Mouse (Mus musculus) heart, embryonic 16.5 days (tissue): ENCODE data around the gene Dpp6. TPM values are rescaled to one million over a fixed set of nuclear protein-coding genes. Genes with fewer than 3 reads are reported as not detected.

Source experiments
- ATAC-seq: fragments of 200-750 bp; cut with Nextera tagmentation; replicated peaks from 2 replicates; pipeline ENCODE4 v1.8.0; 2017; ENCODE audit warnings: moderate number of reproducible peaks; ENCODE audit not compliant: insufficient read depth, low FRiP score; ENCODE audit errors: extremely low read depth
- H3K27ac ChIP-seq: fragments of 300-500 bp; sonication (generic); 2 replicates; pipeline ENCODE4 v1.5.1; 2014; ENCODE audit warnings: mild to moderate bottlenecking, low read length, control low read depth, moderate library complexity
- H3K27me3 ChIP-seq: fragments of 300-500 bp; sonication (generic); 2 replicates; pipeline ENCODE4 v1.6.1; 2014; ENCODE audit warnings: low read length, mixed read lengths; ENCODE audit not compliant: control insufficient read depth, insufficient read depth
- H3K36me3 ChIP-seq: fragments of 300-500 bp; sonication (generic); 2 replicates; pipeline ENCODE4 v1.6.1; 2014; ENCODE audit not compliant: control insufficient read depth, insufficient read depth
- H3K4me1 ChIP-seq: fragments of 300-500 bp; sonication (generic); 2 replicates; pipeline ENCODE4 v1.6.1; 2014; ENCODE audit warnings: low read length, mixed read lengths; ENCODE audit not compliant: control insufficient read depth, insufficient read depth
- H3K4me2 ChIP-seq: fragments of 300-500 bp; sonication (generic); 2 replicates; pipeline ENCODE4 v1.6.1; 2014; ENCODE audit warnings: low read depth, mild to moderate bottlenecking, control low read depth, low read length
- H3K4me3 ChIP-seq: fragments of 300-500 bp; sonication (generic); 2 replicates; pipeline ENCODE4 v1.5.1; 2014; ENCODE audit warnings: mild to moderate bottlenecking, control low read depth, low read length
- H3K9ac ChIP-seq: fragments of 300-500 bp; sonication (generic); 2 replicates; pipeline ENCODE4 v1.6.1; 2014; ENCODE audit warnings: low read length, control low read depth
- H3K9me3 ChIP-seq: fragments of 300-500 bp; sonication (generic); replicated peaks from 2 replicates; pipeline ENCODE4 v1.6.1; 2016; ENCODE audit warnings: low read length; ENCODE audit not compliant: control insufficient read depth
- WGBS: fragments of 180-500 bp; shearing (Covaris S2); extraction: QIAGEN DNeasy Blood & Tissue Kit; methylation state at CpG from one replicate; pipeline ENCODE4 v1.1.7; 2014; 5-methylcytosine and 5-hydroxymethylcytosine counted together
- polyA plus RNA-seq: library from polyadenylated mRNA; unstranded; fragments of >200 nt; fragmentation: Nextera tagmentation; extraction: Ambion mirVana; gene quantifications from 2 replicates; pipeline ENCODE4 v1.2.1, GENCODE M21; 2015

Dpp6 gene
- polyA plus RNA-seq, 1 experiment from 2014 or later, result 0.91 TPM

GRCm38 (mm10) chr5:26991587-26991986, 174.6 kb downstream of the Dpp6 start:
- WGBS, result 12% methylated on average over 2 of the region's 2 CpGs
- Histone ChIP-seq H3K4me3 (no peak overlapping the region), H3K9me3 (no peaks in the 10 kb centered on the region), H3K4me2 (no peak overlapping the region), H3K27ac (no peak overlapping the region), H3K36me3 (no peaks in the 10 kb centered on the region), H3K4me1 (no peaks in the 10 kb centered on the region), H3K27me3 (no peaks in the 10 kb centered on the region), H3K9ac (no peak overlapping the region)
- ATAC-seq, result no peak

- no peak for ATAC-seq
- 52% methylated on average over 7 of the region's 7 CpGs for WGBS
Measured at GRCm38 (mm10) chr5:27003537-27003936, 186.5 kb downstream of the Dpp6 start.

GRCm38 (mm10) chr5:27009157-27009556, 192.2 kb downstream of the Dpp6 start:
- Histone ChIP-seq H3K27me3 (no peaks in the 10 kb centered on the region), H3K9ac (no peak overlapping the region), H3K27ac (no peak overlapping the region), H3K4me1 (no peaks in the 10 kb centered on the region), H3K9me3 (no peaks in the 10 kb centered on the region), H3K36me3 (no peaks in the 10 kb centered on the region), H3K4me2 (no peak overlapping the region), H3K4me3 (no peak overlapping the region)
- ATAC-seq, result no peak

More at GRCm38 (mm10) chr5:27003537-27003936, 186.5 kb downstream of the Dpp6 start:
- Histone ChIP-seq H3K9me3 (no peaks in the 10 kb centered on the region), H3K36me3 (no peaks in the 10 kb centered on the region), H3K27me3 (no peaks in the 10 kb centered on the region), H3K4me3 (no peak overlapping the region), H3K4me1 (no peaks in the 10 kb centered on the region), H3K4me2 (no peak overlapping the region), H3K9ac (no peak overlapping the region), H3K27ac (no peak overlapping the region)

- Histone ChIP-seq H3K4me3 (no peak overlapping the region), H3K9me3 (no peaks in the 10 kb centered on the region), H3K27me3 (no peaks in the 10 kb centered on the region), H3K4me2 (no peak overlapping the region), H3K36me3 (no peaks in the 10 kb centered on the region), H3K9ac (no peak overlapping the region), H3K4me1 (no peaks in the 10 kb centered on the region), H3K27ac (no peak overlapping the region)
- WGBS, result 81% methylated on average over 5 of the region's 5 CpGs
- no peak for ATAC-seq
Measured at GRCm38 (mm10) chr5:27010582-27010981, 193.6 kb downstream of the Dpp6 start.

GRCm38 (mm10) chr5:27018314-27018956, 201.4 kb downstream of the Dpp6 start:
- no peak overlapping the region for H3K4me3 ChIP-seq
- ATAC-seq, result no peak
- no peak overlapping the region for H3K27ac ChIP-seq
- H3K27me3 ChIP-seq, result no peaks in the 10 kb centered on the region
- no peaks in the 10 kb centered on the region for H3K4me1 ChIP-seq
- no peaks in the 10 kb centered on the region for H3K36me3 ChIP-seq
- H3K9ac ChIP-seq, result no peak overlapping the region
- no peaks in the 10 kb centered on the region for H3K9me3 ChIP-seq
- H3K4me2 ChIP-seq, result no peak overlapping the region
- 39% methylated on average over 3 of the region's 3 CpGs for WGBS

- Histone ChIP-seq H3K4me1 (no peaks in the 10 kb centered on the region), H3K4me2 (no peak overlapping the region), H3K27me3 (no peaks in the 10 kb centered on the region), H3K36me3 (no peaks in the 10 kb centered on the region), H3K9me3 (no peaks in the 10 kb centered on the region), H3K4me3 (no peak overlapping the region), H3K27ac (no peak overlapping the region), H3K9ac (no peak overlapping the region)
- no peak for ATAC-seq
- WGBS, result 73% methylated on average over 1 of the region's 1 CpGs
Measured at GRCm38 (mm10) chr5:27028611-27029010, 211.6 kb downstream of the Dpp6 start.

GRCm38 (mm10) chr5:27029784-27030183, 212.8 kb downstream of the Dpp6 start:
- H3K36me3 ChIP-seq, result no peaks in the 10 kb centered on the region
- H3K4me1 ChIP-seq, result no peaks in the 10 kb centered on the region
- no peak overlapping the region for H3K9ac ChIP-seq
- no peaks in the 10 kb centered on the region for H3K27me3 ChIP-seq
- no peak overlapping the region for H3K4me3 ChIP-seq
- no peak overlapping the region for H3K4me2 ChIP-seq
- H3K9me3 ChIP-seq, result no peaks in the 10 kb centered on the region
- WGBS, result 9% methylated on average over 5 of the region's 5 CpGs
- no peak for ATAC-seq
- no peak overlapping the region for H3K27ac ChIP-seq

- H3K27me3 ChIP-seq, result no peaks in the 10 kb centered on the region
- H3K4me2 ChIP-seq, result no peak overlapping the region
- H3K4me3 ChIP-seq, result no peak overlapping the region
- no peak for ATAC-seq
- H3K36me3 ChIP-seq, result no peaks in the 10 kb centered on the region
- H3K9me3 ChIP-seq, result no peaks in the 10 kb centered on the region
- 50% methylated on average over 4 of the region's 4 CpGs for whole genome bisulfite sequencing
- H3K9ac ChIP-seq, result no peak overlapping the region
- H3K27ac ChIP-seq, result no peak overlapping the region
- no peaks in the 10 kb centered on the region for H3K4me1 ChIP-seq
Measured at GRCm38 (mm10) chr5:27034858-27035257, 217.9 kb downstream of the Dpp6 start.

- H3K27me3 ChIP-seq, result no peaks in the 10 kb centered on the region
- no peak overlapping the region for H3K4me3 ChIP-seq
- no peak overlapping the region for H3K27ac ChIP-seq
- H3K4me2 ChIP-seq, result no peak overlapping the region
- H3K4me1 ChIP-seq, result no peaks in the 10 kb centered on the region
- no peaks in the 10 kb centered on the region for H3K9me3 ChIP-seq
- WGBS, result 27% methylated on average over 1 of the region's 1 CpGs
- H3K36me3 ChIP-seq, result no peaks in the 10 kb centered on the region
- ATAC-seq, result no peak
- no peak overlapping the region for H3K9ac ChIP-seq
Measured at GRCm38 (mm10) chr5:27035291-27035690, 218.3 kb downstream of the Dpp6 start.
